Mouse (Mus musculus): Measurements from ENCODE around the gene 1700008O03Rik. TPM values are rescaled to one million over a fixed set of nuclear protein-coding genes. Genes with fewer than 3 reads are reported as not detected.
A peak's percentile ranks its signal among the peaks of the same experiment; 100 is the strongest.

The 1700008O03Rik gene
- polyA plus RNA-seq, 1 experiment from 2014 or later, result 1.4 TPM

- ATAC-seq (ENCODE audit: borderline replicate concordance, extremely low read depth, low FRiP score, low TSS enrichment), result no peak
- Histone ChIP-seq H3K9me3 (no peaks in the 10 kb centered on the region), H3K36me3 (no peaks in the 10 kb centered on the region), H3K9ac (peak overlapping the region; percentile 55; the same call in 1 of the 2 replicates), H3K4me2 (peak overlapping the region; percentile 86), H3K27me3 (peaks cover 3% of the 10 kb centered on the region; the same call in 1 of the 2 replicates), H3K4me3 (peak overlapping the region; percentile 59), H3K27ac (peak overlapping the region; percentile 84), H3K4me1 (peaks cover 14% of the 10 kb centered on the region)
- 5% methylated on average over 5 of the region's 5 CpGs for WGBS
Measured at GRCm38 (mm10) chr7:44374756-44375155, 10.9 kb downstream of the 1700008O03Rik start.

DNA sequence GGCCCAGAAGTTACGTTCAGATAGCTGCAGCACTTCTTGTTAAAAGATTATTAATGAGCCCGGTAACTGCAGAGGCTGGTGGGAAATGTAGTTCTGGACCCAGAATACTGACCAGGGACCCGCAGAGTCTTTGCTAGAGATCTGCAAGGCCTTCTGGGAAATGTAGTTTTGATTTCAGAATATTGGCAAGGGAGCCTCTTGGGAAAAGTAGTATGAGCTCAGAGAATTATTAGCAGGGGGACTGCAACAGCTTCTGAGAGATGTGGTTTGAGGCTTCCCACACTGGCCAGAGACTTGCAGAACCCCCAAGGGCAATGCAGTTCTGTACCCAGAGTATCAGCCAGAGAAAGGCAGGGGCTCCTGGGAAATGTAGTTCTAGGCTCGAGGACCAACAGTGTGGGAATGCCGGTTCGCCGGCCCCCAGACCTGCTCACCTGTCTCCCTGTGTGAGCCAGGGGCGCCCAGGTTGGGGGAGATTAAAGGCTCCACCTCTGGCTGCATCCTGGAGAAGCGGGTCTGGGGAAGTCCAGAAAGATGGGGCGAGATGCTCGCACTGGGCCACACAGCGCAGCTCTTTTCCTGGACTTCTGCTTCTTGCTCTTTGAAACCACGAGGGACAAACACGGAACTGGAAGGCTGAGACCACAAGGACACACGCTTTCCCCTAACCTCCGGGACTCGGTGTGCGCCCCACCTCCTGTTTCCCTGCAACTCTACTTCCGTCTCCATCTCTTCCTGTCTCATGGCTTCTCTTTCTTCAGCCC is 11.5 kb downstream of the 1700008O03Rik start:
- no peaks in the 10 kb centered on the region for H3K36me3 ChIP-seq
- no peaks in the 10 kb centered on the region for H3K9me3 ChIP-seq
- H3K27me3 ChIP-seq, result peaks cover 3% of the 10 kb centered on the region; the same call in 1 of the 2 replicates
- peak overlapping the region; percentile 55 for H3K9ac ChIP-seq
- H3K4me1 ChIP-seq, result peaks cover 14% of the 10 kb centered on the region
- 1% methylated on average over 18 of the region's 19 CpGs for WGBS
- peak; percentile 93 for ATAC-seq (ENCODE audit: borderline replicate concordance, extremely low read depth, low FRiP score, low TSS enrichment)
- H3K4me2 ChIP-seq, result peak overlapping the region; percentile 86
- H3K27ac ChIP-seq, result peak overlapping the region; percentile 84
- peak overlapping the region; percentile 59 for H3K4me3 ChIP-seq

GRCm38 (mm10) chr7:44373460-44373859 is 12.2 kb downstream of the 1700008O03Rik start:
- Histone ChIP-seq H3K36me3 (no peaks in the 10 kb centered on the region), H3K27me3 (peaks cover 3% of the 10 kb centered on the region; the same call in 1 of the 2 replicates), H3K4me3 (peak overlapping the region; percentile 59), H3K4me2 (peak overlapping the region; percentile 86), H3K9ac (no peak overlapping the region), H3K4me1 (peaks cover 12% of the 10 kb centered on the region), H3K27ac (0 out of 2 replicates have a peak overlapping the region, but pooled peaks have one; percentile 39), H3K9me3 (no peaks in the 10 kb centered on the region)
- peak; percentile 17 for ATAC-seq (ENCODE audit: borderline replicate concordance, extremely low read depth, low FRiP score, low TSS enrichment)
- WGBS, result 8% methylated on average over 7 of the region's 7 CpGs

DNA sequence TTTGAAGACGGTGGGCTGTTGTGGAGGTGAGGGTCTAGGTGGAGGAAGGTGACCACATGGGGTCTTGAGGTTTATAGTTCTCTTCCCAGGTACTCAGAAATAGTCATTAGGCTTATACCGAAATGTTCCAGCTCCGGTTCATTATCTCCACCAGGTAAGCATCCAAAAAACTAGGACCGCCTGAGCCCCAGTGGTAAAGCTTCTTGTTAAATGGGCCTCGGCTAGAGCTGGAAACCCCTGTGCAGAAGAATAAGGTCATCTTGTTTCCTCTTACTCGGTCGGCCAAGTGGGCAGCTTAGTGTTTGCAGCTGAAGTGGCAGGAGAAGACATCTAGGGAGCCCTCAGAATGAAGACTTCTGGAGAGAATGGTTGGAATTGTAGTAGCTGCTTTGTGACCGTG is 12.9 kb downstream of the 1700008O03Rik start:
- ATAC-seq (ENCODE audit: borderline replicate concordance, extremely low read depth, low FRiP score, low TSS enrichment), result no peak
- Histone ChIP-seq H3K36me3 (no peaks in the 10 kb centered on the region), H3K27ac (no peak overlapping the region), H3K9ac (no peak overlapping the region), H3K4me1 (peaks cover 8% of the 10 kb centered on the region), H3K27me3 (peaks cover 3% of the 10 kb centered on the region; the same call in 1 of the 2 replicates), H3K9me3 (no peaks in the 10 kb centered on the region), H3K4me2 (no peak overlapping the region), H3K4me3 (no peak overlapping the region)
- WGBS, result 93% methylated on average over 8 of the region's 8 CpGs

GRCm38 (mm10) chr7:44360792-44361301 is 24.8 kb downstream of the 1700008O03Rik start:
- no peak overlapping the region for H3K9ac ChIP-seq
- no peaks in the 10 kb centered on the region for H3K36me3 ChIP-seq
- H3K4me3 ChIP-seq, result peak overlapping the region; percentile 43
- peaks cover 56% of the 10 kb centered on the region for H3K27me3 ChIP-seq
- H3K4me2 ChIP-seq, result peak overlapping the region; percentile 73
- ATAC-seq (ENCODE audit: borderline replicate concordance, extremely low read depth, low FRiP score, low TSS enrichment), result no peak
- H3K9me3 ChIP-seq, result no peaks in the 10 kb centered on the region
- whole genome bisulfite sequencing, result 6% methylated on average over 21 of the region's 21 CpGs
- H3K4me1 ChIP-seq, result peaks cover 30% of the 10 kb centered on the region
- no peak overlapping the region for H3K27ac ChIP-seq

DNA sequence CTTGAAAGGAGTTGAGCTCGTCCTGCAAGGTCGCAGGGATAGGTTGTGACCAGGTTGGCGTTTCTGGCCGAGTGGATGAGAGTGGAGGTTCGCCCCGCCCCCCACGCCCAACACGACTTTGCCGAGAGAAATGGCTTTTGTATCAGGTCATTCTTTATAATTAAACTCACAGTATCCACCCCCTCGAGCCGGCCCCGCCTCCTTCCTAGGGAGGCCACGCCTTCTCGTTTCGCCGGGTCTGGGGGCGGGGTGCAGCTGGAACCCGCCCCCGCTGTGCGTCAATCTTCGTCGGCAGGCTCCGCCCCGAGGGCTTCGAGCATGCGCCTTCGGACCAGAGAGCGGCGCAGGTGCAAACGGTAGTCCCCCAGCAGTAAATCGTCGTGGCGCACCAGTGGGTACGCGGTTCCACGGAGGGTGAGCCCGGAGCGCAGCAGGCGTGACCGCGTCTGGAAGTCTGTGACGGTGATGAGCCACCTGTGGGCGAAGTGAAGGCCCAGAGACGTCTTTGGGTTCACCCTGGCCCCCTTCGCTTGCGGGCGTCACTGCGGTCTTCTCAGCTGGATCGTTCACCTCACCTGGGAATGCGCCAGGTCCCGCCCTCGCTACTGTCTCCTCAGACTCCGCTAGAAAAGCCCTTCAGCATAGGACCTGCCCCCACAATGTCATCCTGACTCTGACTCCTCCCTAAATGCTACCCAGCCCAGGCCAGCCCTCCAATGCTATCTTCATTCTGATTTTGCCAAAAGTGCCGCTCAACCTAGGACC is 25.5 kb downstream of the 1700008O03Rik start:
- H3K27ac ChIP-seq, result peak overlapping the region; percentile 65
- under 1% methylated on average over 51 of the region's 54 CpGs for WGBS

DNA sequence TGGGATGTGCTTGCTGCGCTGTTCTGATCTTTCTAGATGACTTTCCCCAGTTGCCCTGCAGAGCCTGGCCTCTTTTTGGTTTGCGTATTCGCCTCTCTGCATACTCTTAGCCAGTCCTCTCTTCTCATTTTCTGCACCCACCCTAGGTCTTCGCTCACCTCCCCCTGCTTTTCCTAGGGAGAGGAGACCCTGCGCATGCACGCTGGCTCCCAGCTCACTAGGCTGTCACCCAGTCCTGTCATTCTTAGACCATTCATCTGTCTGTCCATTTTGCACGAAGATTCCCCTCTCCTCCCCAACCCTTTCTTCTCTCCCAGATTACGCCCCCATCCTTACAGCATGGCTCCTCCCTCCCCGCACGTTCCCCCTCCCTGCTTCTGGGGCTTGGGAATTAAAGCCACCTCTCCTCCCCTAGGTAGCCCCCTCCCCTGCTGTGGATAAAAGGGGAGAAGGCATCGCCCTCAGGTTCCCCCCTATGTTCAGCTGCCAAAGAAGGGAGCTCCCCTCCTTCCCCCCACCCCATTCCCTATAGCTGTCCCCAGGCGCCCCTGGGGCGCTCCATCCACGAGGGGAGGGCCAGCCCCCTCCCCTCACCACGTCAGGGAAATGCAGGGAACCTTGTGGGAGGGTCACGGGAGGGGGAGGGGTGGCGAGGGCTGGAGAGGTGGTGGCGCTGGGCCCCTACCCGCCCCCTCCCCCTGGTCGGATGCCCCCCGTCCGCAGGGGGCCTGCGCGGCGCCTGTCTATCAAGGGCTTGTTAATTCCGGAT is 26.6 kb downstream of the 1700008O03Rik start:
- ATAC-seq (ENCODE audit: borderline replicate concordance, extremely low read depth, low FRiP score, low TSS enrichment), result no peak

More for the DNA sequence above, 25.5 kb downstream of the 1700008O03Rik start:
- H3K9me3 ChIP-seq, result no peaks in the 10 kb centered on the region
- no peaks in the 10 kb centered on the region for H3K36me3 ChIP-seq
- H3K9ac ChIP-seq, result peak overlapping the region; percentile 48
- H3K27me3 ChIP-seq, result peaks cover 64% of the 10 kb centered on the region
- H3K4me1 ChIP-seq, result peaks cover 30% of the 10 kb centered on the region
- H3K4me2 ChIP-seq, result peak overlapping the region; percentile 73
- peak overlapping the region; percentile 43 for H3K4me3 ChIP-seq
- peak; percentile 60 for ATAC-seq (ENCODE audit: borderline replicate concordance, extremely low read depth, low FRiP score, low TSS enrichment)

DNA sequence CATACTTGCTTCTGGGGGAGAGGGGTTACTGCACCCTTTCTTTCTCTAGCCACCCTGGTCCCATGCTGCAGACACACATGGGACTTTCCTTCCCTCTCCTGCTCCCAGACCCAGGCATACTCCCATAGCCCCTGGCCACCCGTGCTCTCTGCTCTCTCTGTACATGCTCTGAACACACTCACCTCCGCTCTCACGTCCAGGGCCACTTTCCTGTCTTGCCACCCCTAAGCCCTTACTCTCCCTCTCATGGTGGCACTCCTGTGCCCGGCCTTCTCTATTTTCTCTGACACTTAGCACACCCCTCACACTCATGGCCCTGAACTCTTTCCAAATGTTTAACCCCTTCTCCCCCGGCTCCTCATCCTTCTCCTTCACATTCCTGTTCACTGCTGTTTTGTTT is 27.6 kb downstream of the 1700008O03Rik start:
- Histone ChIP-seq H3K4me3 (peak overlapping the region; percentile 26; the same call in 1 of the 2 replicates), H3K9me3 (no peaks in the 10 kb centered on the region), H3K27me3 (peaks cover 85% of the 10 kb centered on the region), H3K4me1 (peaks cover 39% of the 10 kb centered on the region), H3K9ac (no peak overlapping the region), H3K4me2 (peak overlapping the region; percentile 45), H3K27ac (peak overlapping the region; percentile 79), H3K36me3 (no peaks in the 10 kb centered on the region)
- peak; percentile 12; the same call in 1 of the 2 replicates for ATAC-seq (ENCODE audit: borderline replicate concordance, extremely low read depth, low FRiP score, low TSS enrichment)
- 10% methylated on average over 5 of the region's 5 CpGs for WGBS

More for the DNA sequence above, 26.6 kb downstream of the 1700008O03Rik start:
- Histone ChIP-seq H3K4me1 (peaks cover 30% of the 10 kb centered on the region), H3K27ac (peak overlapping the region; percentile 65), H3K36me3 (no peaks in the 10 kb centered on the region), H3K4me2 (peak overlapping the region; percentile 73), H3K4me3 (peak overlapping the region; percentile 43), H3K9me3 (no peaks in the 10 kb centered on the region), H3K27me3 (peaks cover 74% of the 10 kb centered on the region), H3K9ac (peak overlapping the region; percentile 48)
- WGBS, result 7% methylated on average over 23 of the region's 26 CpGs

GRCm38 (mm10) chr7:44357531-44357930 is 28.1 kb downstream of the 1700008O03Rik start:
- Histone ChIP-seq H3K27me3 (peaks cover 87% of the 10 kb centered on the region), H3K27ac (peak overlapping the region; percentile 79), H3K9ac (peak overlapping the region; percentile 20; the same call in 1 of the 2 replicates), H3K4me3 (peak overlapping the region; percentile 26), H3K36me3 (no peaks in the 10 kb centered on the region), H3K4me1 (peaks cover 44% of the 10 kb centered on the region), H3K4me2 (peak overlapping the region; percentile 45), H3K9me3 (no peaks in the 10 kb centered on the region)
- ATAC-seq (ENCODE audit: borderline replicate concordance, extremely low read depth, low FRiP score, low TSS enrichment), result no peak
- 14% methylated on average over 9 of the region's 10 CpGs for WGBS

- Histone ChIP-seq H3K36me3 (no peaks in the 10 kb centered on the region), H3K4me1 (peaks cover 50% of the 10 kb centered on the region), H3K4me2 (peak overlapping the region; percentile 45), H3K27ac (no peak overlapping the region), H3K27me3 (peaks cover 87% of the 10 kb centered on the region), H3K9me3 (no peaks in the 10 kb centered on the region), H3K9ac (peak overlapping the region; percentile 20; the same call in 1 of the 2 replicates), H3K4me3 (peak overlapping the region; percentile 26)
- no peak for ATAC-seq (ENCODE audit: borderline replicate concordance, extremely low read depth, low FRiP score, low TSS enrichment)
- 2% methylated on average over 35 of the region's 35 CpGs for WGBS
Measured at GRCm38 (mm10) chr7:44356590-44357481, 28.8 kb downstream of the 1700008O03Rik start.
